Mouse (Mus musculus) MN1 (cell line): ENCODE data around the gene Glrb.

Experiments used
- DNase-seq: peaks from one replicate; pipeline ENCODE4 v3.0.0-alpha.2; 2016; ENCODE audit warnings: low spot score

Gene Glrb

DNA sequence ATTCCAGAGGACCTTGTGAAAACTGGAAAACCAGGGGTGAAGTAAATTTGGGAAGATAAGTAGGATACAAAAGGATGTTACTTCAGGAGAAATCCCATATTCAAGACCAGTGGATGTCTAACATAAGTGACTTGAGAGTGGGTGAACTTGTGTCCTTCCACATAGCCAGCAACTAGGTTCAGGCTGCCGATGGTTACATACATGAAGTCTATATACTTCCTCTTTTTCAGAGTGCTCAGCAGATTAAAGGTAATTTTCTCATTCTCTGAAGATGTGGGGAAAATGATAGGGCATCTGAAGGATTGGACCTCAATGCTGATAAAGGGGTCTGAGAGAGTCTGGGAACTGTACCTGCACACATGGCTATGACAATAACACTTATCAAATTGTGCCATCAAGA, 89.5 kb downstream of the Glrb start:
- DNase-seq = no peak

DNA sequence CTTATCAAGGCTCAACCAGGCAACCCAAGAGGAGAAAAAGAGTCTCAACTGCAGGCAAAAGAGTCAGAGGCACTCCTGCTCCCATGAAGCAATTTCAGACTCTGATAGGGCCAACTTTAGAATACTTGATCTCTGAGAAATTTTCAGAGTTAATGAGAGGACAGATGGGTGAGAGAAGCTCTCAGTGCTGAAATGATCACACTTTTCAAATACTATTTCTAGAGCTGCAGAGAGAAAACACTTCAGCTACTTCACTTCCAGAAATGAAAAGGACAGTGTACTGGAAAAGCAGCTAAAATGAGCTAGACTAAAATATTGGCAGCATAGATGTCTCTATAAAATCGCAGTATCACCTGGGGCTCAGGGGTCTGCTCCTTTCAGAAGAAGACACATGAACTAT, 94.8 kb downstream of the Glrb start:
- DNase-seq = no peak

GRCm38 (mm10) chr3:80813734-80814133, 99.7 kb downstream of the Glrb start:
- DNase-seq = no peak

- DNase-seq = no peak
These were observed 101.2 kb downstream of the Glrb start for GRCm38 (mm10) chr3:80812237-80812636.

GRCm38 (mm10) chr3:80805327-80805726, 108.1 kb downstream of the Glrb start:
- peak; percentile 24 for DNase-seq

DNA sequence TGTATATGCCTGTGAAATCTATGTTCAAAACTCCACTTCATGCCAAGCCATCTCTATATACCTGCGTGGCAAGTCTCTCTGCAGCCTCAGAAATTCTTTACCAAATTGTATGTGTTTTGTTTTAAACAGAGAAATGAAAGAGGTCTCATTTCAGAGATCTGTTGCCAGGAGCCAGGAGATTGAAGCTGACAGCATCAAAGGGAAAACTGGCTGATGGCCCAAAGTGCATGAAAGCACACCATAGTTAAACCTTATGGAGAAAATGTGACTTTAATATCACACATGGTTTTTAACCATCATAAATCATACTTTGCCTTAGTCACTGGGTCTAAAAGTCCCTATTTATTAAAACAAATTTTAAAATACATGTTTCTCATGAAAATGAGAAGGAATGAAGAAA, 109.6 kb downstream of the Glrb start:
- DNase-seq = no peak

- peak; percentile 21 for DNase-seq
These were observed 110.2 kb downstream of the Glrb start for GRCm38 (mm10) chr3:80803211-80803610.

- peak; percentile 53 for DNase-seq
These were observed 110.8 kb downstream of the Glrb start, which contains the start of gene Gria2 for GRCm38 (mm10) chr3:80802596-80803081. Gria2 (minus strand) TSS chr3:80802835.

DNA sequence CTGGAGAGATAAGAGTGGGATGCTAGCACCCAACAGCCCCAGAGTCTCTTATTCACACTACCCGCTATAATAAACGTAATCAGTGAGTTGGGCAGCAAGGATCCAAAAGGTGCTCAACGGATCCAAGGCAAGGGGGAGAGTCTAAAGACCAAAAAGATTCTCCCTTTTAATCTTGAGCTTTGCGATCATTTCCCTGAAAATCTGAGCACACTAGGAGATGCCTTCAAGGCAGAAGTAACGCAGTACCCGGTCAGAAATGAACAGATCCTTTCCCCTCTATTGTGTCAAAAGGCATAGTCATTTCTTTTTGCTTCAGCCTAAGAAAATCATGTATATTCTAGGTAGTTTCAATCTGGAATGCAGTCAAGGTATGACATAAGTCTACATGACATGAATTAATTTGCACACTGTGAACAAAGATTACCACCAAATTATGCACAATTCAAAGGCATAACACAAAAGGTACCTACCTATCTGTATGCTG, 111.6 kb downstream of the Glrb start:
- DNase-seq = no peak

DNA sequence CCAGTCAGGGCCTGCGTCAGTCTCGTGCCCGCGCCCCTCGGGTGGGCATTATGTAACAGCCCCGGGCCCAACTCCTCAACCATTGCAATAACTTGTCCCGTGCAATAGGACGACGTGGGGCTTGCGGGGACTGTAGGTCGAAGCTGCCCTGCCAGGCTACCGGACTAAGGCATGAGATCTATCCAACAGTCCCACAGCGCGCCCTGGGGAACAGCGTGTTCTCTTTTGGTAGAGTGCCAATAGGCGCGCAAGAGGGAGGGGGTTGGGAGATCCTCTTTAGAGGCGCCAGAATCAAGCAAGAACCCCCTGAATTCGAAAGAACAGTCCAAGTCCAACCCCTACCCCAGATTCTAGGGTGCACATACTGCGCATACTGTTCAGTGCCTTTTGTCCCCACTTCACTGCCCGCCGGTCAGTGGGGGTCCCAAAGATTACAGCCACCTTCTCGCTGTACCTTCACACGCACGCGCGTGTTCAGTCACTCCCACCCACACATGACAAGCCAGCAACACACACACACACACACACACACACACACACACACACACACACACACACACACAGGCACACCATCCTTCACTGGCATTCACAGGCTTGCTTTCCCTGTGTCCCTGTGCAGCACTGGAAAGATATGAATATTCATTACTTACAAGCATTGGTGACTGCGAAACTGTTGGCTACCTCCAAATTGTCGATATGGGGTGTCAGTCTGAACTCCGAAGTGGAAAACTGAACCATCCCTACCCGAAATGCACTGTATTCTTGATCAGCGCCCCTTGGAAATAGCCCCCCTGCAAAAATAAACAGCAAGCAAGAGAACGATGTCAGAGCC, 112.2 kb downstream of the Glrb start:
- DNase-seq = peak; percentile 69

GRCm38 (mm10) chr3:80800299-80800994, 113.0 kb downstream of the Glrb start:
- DNase-seq = peak; percentile 49

- DNase-seq = no peak
These were observed 115.5 kb downstream of the Glrb start for GRCm38 (mm10) chr3:80797935-80798334.

GRCm38 (mm10) chr3:80796764-80797163, 116.7 kb downstream of the Glrb start:
- no peak for DNase-seq

GRCm38 (mm10) chr3:80795284-80795683, 118.2 kb downstream of the Glrb start:
- no peak for DNase-seq
